Mouse (Mus musculus): ENCODE measurements at regions not wholly inside any gene's neighbourhood (a gene's known extent, or its start where the extent isn't known, plus 50 kb on each side); places are given as distances from the start of the nearest gene placed in this dataset.

- no peak for TF ChIP-seq POLR2A (IDR thresholded peaks at IDR 0.05; ENCODE audit: control insufficient read depth, extremely low read depth, insufficient read depth, low read length, poor library complexity)
- no peak for TF ChIP-seq CTCF (IDR thresholded peaks at IDR 0.05; ENCODE audit: borderline replicate concordance, control insufficient read depth, extremely low read depth, insufficient read depth, low read length, poor library complexity)
Measured at GRCm38 (mm10) chr16:93429324-93429781, 174.5 kb downstream of the Setd4 start.
